Mouse (Mus musculus) kidney, postnatal 4 days (tissue): ENCODE measurements around the gene Wwtr1.
A peak's percentile ranks its signal among the peaks of the same experiment; 100 is the strongest.

ENCODE experiments used
- DNase-seq, 2 experiments: peaks; one replicate each; pipeline ENCODE4 v3.0.0; 2021; ENCODE audit warnings: mixed read lengths in 2 of 2

The Wwtr1 gene

GRCm38 (mm10) chr3:57440956-57441355, 134.8 kb downstream of the Wwtr1 start:
- DNase-seq: no peak

DNA sequence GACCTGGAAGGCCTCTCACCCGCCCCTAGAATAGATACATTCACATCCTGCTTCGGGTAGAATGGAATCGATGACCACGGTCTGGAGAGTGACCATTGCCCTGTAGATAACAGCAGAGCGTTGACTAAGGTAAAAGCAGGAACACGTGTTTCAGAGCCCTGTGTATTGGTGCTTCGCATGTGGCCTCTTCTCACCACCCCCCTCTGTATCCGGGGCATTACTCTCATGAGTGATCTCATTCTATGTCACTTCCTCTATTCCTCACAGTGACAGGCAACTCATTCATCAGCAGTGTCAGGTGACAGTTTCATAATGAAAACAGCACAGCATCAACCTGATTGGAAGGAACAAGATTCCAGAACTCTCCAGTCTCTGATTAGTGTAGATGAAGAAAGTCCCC, 140.3 kb downstream of the Wwtr1 start:
- DNase-seq: no peak

DNA sequence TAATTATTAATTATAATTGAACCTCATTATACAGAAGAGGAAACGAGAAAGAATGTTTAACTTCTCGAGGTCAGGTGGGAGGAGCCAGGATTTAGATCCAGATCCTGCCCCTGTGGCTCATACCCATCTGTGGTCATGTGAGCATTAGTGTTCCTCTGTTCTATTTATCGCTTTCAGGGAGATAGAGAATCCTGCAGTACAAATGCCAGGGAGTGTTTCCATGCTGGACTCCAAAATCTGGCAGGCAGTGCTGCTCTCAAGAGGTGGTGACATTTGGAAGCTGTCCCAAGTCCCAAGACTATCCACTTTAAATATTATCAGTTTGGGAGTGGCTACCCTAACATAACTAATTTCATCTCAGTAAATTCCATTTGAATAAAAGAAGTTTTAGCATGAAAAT, 144.0 kb downstream of the Wwtr1 start:
- no peak for DNase-seq

GRCm38 (mm10) chr3:57429486-57429885, 146.2 kb downstream of the Wwtr1 start:
- DNase-seq: no peak

DNA sequence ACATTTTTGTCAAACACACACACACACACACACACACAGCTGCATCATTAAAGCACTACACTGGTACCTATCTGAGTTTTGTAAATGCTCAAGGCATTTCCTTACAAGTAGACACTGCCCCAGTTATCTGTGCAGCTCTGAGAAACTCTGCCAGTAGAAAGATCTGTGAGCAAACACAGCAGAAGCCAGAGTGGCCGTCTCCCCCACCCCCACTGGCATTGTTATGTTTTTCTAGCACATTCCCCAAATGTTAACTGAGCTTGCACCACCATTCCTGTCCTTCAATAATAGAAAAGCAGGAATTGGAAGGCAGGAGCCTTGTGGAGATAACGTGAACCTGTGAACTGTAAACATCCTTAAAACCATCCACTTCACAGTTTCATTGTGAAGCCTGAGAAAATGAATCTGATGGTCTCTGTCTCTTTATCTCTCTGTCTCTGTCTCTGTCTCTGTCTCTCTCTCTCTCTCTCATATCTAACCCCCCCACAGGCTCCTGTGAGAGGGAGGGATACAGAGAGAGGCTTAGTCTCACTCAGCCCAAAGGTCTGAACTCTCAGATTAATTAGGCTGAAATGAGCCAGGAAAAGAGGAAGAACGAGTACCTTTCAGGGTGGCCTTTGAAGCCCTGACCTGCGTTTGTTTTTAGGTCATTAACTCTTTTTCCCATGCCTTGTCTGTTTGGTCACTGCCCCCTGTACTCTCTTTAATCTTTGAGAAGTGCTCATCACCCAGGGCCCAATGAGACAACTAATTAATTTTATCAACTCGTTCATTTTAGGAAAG, 146.8 kb downstream of the Wwtr1 start:
- DNase-seq: peak; percentile 46 to 65

DNA sequence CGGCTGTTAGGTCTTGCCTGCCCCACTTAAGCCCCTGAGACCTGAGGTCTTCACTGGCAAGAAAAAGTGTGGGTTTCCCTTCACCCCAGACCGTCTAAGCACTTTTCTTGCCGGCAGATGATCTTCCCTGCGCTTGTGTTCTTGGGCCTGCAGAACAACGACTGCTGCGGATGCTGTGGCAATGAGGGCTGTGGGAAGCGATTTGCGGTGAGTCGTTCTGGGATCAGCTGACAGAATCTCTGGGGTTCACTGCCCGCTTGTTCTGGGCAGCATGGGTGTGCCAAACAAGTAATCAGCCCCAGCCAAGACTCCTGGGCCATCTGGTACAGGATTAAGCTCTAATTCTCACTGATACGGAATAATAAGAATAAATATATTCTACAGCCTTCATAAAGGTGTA, 149.4 kb downstream of the Wwtr1 start:
- DNase-seq: no peak

DNA sequence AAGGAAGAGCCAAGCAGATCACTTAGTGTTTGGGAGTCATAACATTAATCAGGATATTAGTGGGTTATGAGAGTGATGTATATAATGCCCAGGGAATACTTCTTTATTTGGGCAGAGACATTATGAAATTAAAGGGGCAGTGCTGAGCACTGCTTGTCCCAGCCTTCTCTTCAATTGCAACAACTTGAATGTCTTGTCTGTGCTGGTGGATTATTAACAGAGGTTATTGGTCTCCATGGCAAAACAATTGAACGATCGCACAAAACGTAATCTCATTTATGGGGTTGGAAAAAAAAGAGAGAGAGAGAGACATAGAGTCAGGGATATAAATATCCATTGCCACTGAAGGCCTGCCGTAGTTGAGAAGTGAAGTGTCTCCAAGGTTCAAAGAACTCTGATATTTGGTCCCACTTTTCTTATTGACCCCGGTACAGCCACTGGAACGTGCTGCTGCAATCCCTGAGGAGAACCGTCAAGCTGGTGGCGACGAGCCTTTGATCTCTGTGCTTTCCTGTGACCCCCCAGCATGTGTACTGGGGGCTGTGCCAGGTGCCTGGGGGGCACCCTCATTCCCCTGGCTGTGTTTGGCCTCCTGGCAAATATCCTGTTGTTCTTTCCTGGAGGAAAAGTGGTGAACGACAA, 150.5 kb downstream of the Wwtr1 start, which contains the start of gene Tm4sf4:
Tm4sf4 (plus strand) TSS at position 226 of the 642 bp plus-strand sequence.
- DNase-seq: no peak

DNA sequence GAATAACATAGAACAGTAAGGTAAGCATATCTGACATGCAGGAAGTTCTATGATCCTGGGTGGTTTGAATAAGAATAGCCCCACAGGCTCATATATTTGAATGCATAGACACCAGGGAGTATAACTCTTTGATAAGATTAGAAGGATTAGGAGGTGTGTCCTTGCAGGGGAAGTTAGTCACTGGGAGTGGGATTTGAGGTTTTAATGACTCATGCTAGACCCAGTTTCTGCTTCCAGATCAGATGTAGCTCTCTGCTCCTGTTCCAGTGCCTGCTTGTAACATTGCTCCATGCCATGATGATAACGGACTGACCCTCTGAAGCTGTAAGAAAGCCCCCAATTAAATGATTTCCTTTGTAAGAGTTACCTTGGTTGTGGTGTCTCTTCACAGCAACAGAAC, 155.1 kb downstream of the Wwtr1 start:
- DNase-seq: no peak

GRCm38 (mm10) chr3:57420233-57420632, 155.5 kb downstream of the Wwtr1 start:
- DNase-seq: no peak

DNA sequence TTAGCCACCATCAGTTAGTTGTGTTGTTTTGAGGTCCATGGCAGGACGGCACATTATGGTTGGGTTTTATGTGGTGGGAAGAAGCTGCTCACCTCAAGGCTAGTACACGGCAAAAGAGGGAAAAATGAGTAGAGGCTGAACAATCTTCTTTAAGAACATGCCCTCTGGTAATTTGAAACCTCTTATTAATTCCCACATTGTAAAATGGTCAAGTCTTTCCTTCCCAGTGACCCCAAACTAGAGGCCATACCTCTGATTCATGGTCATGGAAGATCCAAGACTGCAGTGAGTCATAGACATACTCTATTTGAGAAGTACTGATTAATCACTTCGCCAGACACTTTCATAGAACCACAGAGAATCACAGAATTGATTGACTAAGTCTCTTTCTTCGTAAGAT, 164.2 kb downstream of the Wwtr1 start:
- DNase-seq: no peak
